Mouse (Mus musculus) Patski (cell line): ENCODE data around the gene Limd2. TPM values are rescaled to one million over a fixed set of nuclear protein-coding genes. Genes with fewer than 3 reads are reported as not detected.
A peak's percentile ranks its signal among the peaks of the same experiment; 100 is the strongest.

ENCODE experiments used
- ATAC-seq: fragments of 100-300 bp; one replicate; pipeline ENCODE4 v1.8.0; 2021
- CTCF ChIA-PET: fragments of 350-600 bp; sonication (Branson Sonifier 250); formaldehyde crosslinking; loops from one replicate; lab custom pipeline; 2022; ENCODE audit warnings: inconsistent platforms; lab: Charles Lee
- POLR2A ChIA-PET: fragments of 350-600 bp; sonication (Branson Sonifier 250); formaldehyde crosslinking; loops from one replicate; lab custom pipeline; 2022; ENCODE audit warnings: antibody characterized with exemption, inconsistent platforms; lab: Charles Lee
- DNase-seq: peaks from one replicate; pipeline ENCODE4 v3.0.0-alpha.2; 2011; ENCODE audit warnings: low read depth, low spot score
- H3K27me3 ChIP-seq: fragments of 371-371 bp; one replicate; pipeline ENCODE4 v1.5.1; 2021
- CTCF ChIP-seq: fragments of 100-300 bp; IDR thresholded peaks from one replicate; pipeline ENCODE4 v1.5.1; 2021
- in situ Hi-C: fragments of 300-500 bp; cut with MboI; formaldehyde crosslinking; loops from 3 replicates; pipeline ENCODE4 v1.11.1; 2018; ENCODE audit warnings: low pct_unique_long_range_greater_than_20kb, mixed read lengths
- polyA plus RNA-seq: library from polyadenylated mRNA; unstranded; gene quantifications from one replicate; pipeline ENCODE4 v1.2.3, GENCODE M21; 2021

The Limd2 gene
- polyA plus RNA-seq, 1 experiment from 2014 or later, result 80.1 TPM

GRCm38 (mm10) chr11:106175081-106175480 lies 14.4 kb upstream of the Limd2 start:
- TF ChIP-seq CTCF, result no peak
- H3K27me3 ChIP-seq, result no peaks in the 10 kb centered on the region
- ATAC-seq (no peak), DNase-seq (no peak)
- in situ Hi-C loops, result no loop called here
- ChIA-PET POLR2A (no interaction called here), CTCF (interaction anchor here (1.4 kb wide), 1 partner anchor 14 kb away, joined by 4 read pairs; the partner anchor contains the start of genes Gm10840 and Limd2)

- CTCF ChIA-PET, result no interaction called here
- no peaks in the 10 kb centered on the region for H3K27me3 ChIP-seq
- ATAC-seq, result no peak
- DNase-seq, result no peak
- POLR2A ChIA-PET, result no interaction called here
- in situ Hi-C loops, result no loop called here
- no peak for TF ChIP-seq CTCF
Observed at GRCm38 (mm10) chr11:106174372-106174771, 13.7 kb upstream of the Limd2 start.

GRCm38 (mm10) chr11:106173228-106173627 lies 12.6 kb upstream of the Limd2 start:
- no peaks in the 10 kb centered on the region for H3K27me3 ChIP-seq
- TF ChIP-seq CTCF, result no peak
- DNase-seq (no peak), ATAC-seq (no peak)
- POLR2A ChIA-PET, result no interaction called here
- in situ Hi-C loops, result no loop called here
- CTCF ChIA-PET, result interaction anchor here (1.2 kb wide), 1 partner anchor 16 kb away, joined by 3 read pairs; no protein-coding TSS in a partner anchor

GRCm38 (mm10) chr11:106170807-106171206 lies 10.1 kb upstream of the Limd2 start:
- POLR2A ChIA-PET, result interaction anchor here (0.9 kb wide), 1 partner anchor 15 kb away, joined by 3 read pairs; no protein-coding TSS in a partner anchor
- H3K27me3 ChIP-seq, result no peaks in the 10 kb centered on the region
- CTCF ChIA-PET, result interaction anchor here (1.3 kb wide), 1 partner anchor 10 kb away, joined by 6 read pairs; the partner anchor contains the start of genes Gm10840 and Limd2
- ATAC-seq (no peak), DNase-seq (no peak)
- in situ Hi-C loops, result no loop called here
- no peak for TF ChIP-seq CTCF

GRCm38 (mm10) chr11:106167435-106167834 lies 6.8 kb upstream of the Limd2 start:
- CTCF ChIA-PET, result no interaction called here
- ATAC-seq, result no peak
- no peaks in the 10 kb centered on the region for H3K27me3 ChIP-seq
- POLR2A ChIA-PET, result no interaction called here
- DNase-seq, result no peak
- in situ Hi-C loops, result no loop called here
- TF ChIP-seq CTCF, result no peak

- POLR2A ChIA-PET, result no interaction called here
- in situ Hi-C loops, result no loop called here
- DNase-seq (no peak), ATAC-seq (no peak)
- CTCF ChIA-PET, result no interaction called here
- no peaks in the 10 kb centered on the region for H3K27me3 ChIP-seq
- TF ChIP-seq CTCF, result no peak
Observed at GRCm38 (mm10) chr11:106164601-106165180, 4.0 kb upstream of the Limd2 start.

GRCm38 (mm10) chr11:106163546-106163945 lies 2.9 kb upstream of the Limd2 start:
- ChIA-PET POLR2A (no interaction called here), CTCF (interaction anchor here (0.9 kb wide), 1 partner anchor 9 kb away, joined by 3 read pairs; no protein-coding TSS in a partner anchor)
- TF ChIP-seq CTCF, result no peak
- ATAC-seq, result no peak
- in situ Hi-C loops, result no loop called here
- H3K27me3 ChIP-seq, result no peaks in the 10 kb centered on the region
- no peak for DNase-seq

GRCm38 (mm10) chr11:106162237-106162636 lies 1.6 kb upstream of the Limd2 start:
- no peak for DNase-seq
- ATAC-seq, result no peak
- in situ Hi-C loops, result no loop called here
- no peak for TF ChIP-seq CTCF
- POLR2A ChIA-PET, result no interaction called here
- CTCF ChIA-PET, result no interaction called here
- no peaks in the 10 kb centered on the region for H3K27me3 ChIP-seq

GRCm38 (mm10) chr11:106159921-106160840 lies 479 bp downstream of the Limd2 start:
- POLR2A ChIA-PET, result interaction anchor here (0.8 kb wide), 1 partner anchor 57 kb away, joined by 3 read pairs; no protein-coding TSS in a partner anchor
- H3K27me3 ChIP-seq, result no peaks in the 10 kb centered on the region
- ATAC-seq, result peak; percentile 65
- no peak for DNase-seq
- CTCF ChIA-PET, result interaction anchor here (0.5 to 2.0 kb wide), 4 partner anchors 10 to 61 kb away, joined by 3 to 6 read pairs (median 4); no protein-coding TSS in a partner anchor
- no peak for TF ChIP-seq CTCF
- in situ Hi-C loops, result no loop called here

- in situ Hi-C loops, result no loop called here
- ATAC-seq (no peak), DNase-seq (no peak)
- no peak for TF ChIP-seq CTCF
- CTCF ChIA-PET, result interaction anchor here (1.4 to 1.9 kb wide), 2 partner anchors 10 to 13 kb away, joined by 4 to 5 read pairs; no protein-coding TSS in a partner anchor
- POLR2A ChIA-PET, result no interaction called here
- no peaks in the 10 kb centered on the region for H3K27me3 ChIP-seq
Observed at GRCm38 (mm10) chr11:106159216-106159920, 1.3 kb downstream of the Limd2 start.
